Mouse (Mus musculus) spleen, adult 2 months (tissue): Measurements from ENCODE around the gene Olfr114.

Experiments
- CTCF ChIP-seq: fragments of 200-500 bp; IDR thresholded peaks from 2 replicates; pipeline ENCODE4 v1.5.1; 2011; ENCODE audit warnings: mild to moderate bottlenecking, inconsistent platforms; ENCODE audit not compliant: insufficient read depth, insufficient read length, insufficient replicate concordance; ENCODE audit errors: extremely low read depth
- POLR2A ChIP-seq: fragments of 200-500 bp; IDR thresholded peaks from 2 replicates; pipeline ENCODE4 v1.6.1; 2011; ENCODE audit warnings: low read depth, low read length, inconsistent platforms

DNA sequence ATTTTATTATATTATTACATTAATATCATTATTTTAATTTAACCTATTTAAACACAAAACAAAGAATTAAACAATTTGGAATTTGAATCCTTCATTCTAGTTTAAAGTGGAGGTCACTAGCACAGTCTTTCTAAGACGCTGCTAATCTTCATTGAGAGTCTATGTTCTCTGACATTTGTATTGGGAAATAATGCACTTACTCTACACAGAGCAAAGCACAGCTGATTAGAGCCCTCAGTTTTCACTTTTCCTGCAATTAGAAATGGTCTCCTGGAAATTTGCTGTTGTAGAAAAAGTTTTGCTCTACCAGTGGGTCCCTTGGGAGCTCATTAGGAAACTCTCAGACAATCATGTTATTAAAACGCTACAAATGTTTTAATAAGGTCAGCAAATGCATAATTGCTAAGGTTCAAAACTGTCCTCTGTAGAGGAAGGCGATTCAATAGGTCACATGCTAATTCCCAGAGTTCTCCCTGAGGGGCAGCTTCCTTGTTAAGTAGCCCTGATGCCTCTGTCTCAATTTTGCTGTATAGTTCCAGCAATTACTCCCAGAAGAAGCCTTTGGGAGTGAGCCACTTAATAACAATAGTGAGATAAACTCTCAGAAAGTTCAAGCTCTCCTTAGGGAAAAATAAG lies 48.6 kb downstream of the Olfr114 start:
- TF ChIP-seq POLR2A (no peak), CTCF (no peak)
